Mouse (Mus musculus): ENCODE results near the gene Enpp6.

DNA sequence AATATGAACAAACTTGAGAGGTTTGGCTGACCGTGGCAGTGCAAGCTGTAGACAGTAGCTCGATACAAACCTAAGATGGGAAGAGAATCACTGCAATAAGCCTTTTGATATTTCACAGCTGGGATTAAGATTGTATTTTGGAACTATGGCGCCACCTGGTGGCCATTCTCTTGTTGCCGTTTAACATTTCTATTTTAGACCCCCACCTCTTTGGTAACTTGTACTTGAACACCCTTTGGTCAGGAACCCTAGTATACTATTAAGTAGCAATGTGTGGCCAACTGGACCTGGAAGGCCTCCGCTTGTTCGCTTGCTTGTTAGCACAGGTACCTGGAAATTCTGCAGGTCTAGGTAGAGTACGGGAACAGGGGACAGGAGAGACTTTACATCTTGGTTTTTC, 33.2 kb upstream of the Enpp6 start:
- TF ChIP-seq CTCF (conservative IDR thresholded peaks at IDR 0.05; ENCODE audit: insufficient read depth, insufficient read length, low read depth, low read length), result 0 out of 2 replicates have a peak, but pooled peaks have one; percentile 23
- TF ChIP-seq POLR2A (IDR thresholded peaks at IDR 0.05; ENCODE audit: low read depth, low read length), result no peak

Data from kidney, adult 2 months (tissue).